Mouse (Mus musculus) retina, postnatal 1 day (tissue): ENCODE data around the gene Cope.

Experiments
- DNase-seq: peaks from one replicate; pipeline ENCODE4 v3.0.0-alpha.2; 2012

Cope gene

DNA sequence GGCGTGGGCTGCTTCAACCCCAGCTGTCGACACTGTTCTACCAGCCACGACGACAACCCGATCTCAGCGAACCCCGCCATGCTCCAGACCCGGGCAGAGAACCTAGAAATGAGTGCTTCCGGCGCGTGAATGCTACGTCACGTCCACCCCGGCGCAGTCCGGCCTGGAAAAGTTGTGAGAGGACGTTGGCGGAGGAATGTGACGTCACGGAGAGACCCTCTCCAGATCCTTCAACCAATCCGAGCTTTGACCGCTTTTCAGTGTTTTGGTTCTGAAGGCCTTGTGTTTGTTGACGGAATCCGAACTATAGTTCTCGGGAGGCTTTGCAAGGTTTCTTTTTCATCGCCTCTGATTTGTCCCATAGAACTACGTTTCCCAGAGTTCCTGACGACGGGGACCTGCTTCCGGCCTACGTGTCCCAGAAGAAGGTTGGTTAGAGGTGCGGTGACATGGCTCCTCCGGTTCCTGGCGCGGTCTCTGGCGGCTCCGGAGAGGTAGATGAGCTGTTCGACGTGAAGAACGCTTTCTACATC, at the start of gene Cope, which contains the start of gene Ddx49:
TSS of gene Cope (plus strand) at position 161 of the 533 bp plus-strand sequence.
TSS of gene Ddx49 (minus strand) at position 132 of the 533 bp plus-strand sequence.
- DNase-seq = peak; percentile 96

- no peak for DNase-seq
Measured at GRCm38 (mm10) chr8:70254628-70255027, 47.7 kb upstream of the Cope start.

DNA sequence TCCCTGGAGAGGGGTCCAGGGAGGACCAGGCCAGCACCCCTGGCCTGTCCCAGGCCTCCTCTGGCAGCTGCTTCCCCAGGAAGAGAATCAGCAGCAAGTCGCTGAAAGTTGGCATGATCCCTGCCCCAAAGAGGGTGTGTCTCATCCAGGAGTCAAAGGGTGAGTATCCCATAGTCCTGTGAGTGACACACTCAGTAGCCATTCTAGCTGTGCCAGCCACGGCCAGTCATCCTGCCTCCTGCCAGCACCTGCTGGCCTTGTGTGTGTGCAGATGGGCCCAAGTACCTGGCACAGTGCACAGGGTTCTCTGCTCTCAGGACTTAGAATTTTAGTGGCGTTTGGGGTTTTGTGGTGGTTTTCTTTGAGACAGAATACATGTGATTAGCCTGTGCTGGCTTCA, 44.9 kb upstream of the Cope start:
- DNase-seq = no peak

GRCm38 (mm10) chr8:70258600-70258999, 43.7 kb upstream of the Cope start:
- no peak for DNase-seq

- DNase-seq = no peak
Measured at GRCm38 (mm10) chr8:70259043-70259442, 43.3 kb upstream of the Cope start.

DNA sequence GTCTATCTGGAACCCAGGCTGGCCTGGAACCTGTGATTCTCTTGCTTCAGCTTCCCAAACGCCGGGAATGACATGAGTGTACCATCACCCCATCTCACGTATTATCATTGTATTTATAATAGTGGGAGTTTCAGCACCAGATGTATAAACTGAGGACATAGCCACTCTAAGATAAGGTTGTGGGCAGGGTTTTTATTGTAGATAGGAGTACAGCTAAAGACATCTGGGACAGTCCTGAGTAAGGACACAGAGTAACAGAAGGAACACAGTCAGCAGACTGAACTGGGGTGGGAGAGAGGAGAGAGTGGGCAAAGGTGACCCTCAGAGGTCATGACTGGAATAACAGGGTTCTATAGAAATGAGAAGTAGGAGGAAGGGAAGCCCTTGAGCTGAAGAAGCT, 34.6 kb upstream of the Cope start:
- no peak for DNase-seq

GRCm38 (mm10) chr8:70268311-70268710, 34.0 kb upstream of the Cope start:
- DNase-seq = no peak

- DNase-seq = peak; percentile 54
Measured at GRCm38 (mm10) chr8:70268799-70269565, 33.3 kb upstream of the Cope start.

DNA sequence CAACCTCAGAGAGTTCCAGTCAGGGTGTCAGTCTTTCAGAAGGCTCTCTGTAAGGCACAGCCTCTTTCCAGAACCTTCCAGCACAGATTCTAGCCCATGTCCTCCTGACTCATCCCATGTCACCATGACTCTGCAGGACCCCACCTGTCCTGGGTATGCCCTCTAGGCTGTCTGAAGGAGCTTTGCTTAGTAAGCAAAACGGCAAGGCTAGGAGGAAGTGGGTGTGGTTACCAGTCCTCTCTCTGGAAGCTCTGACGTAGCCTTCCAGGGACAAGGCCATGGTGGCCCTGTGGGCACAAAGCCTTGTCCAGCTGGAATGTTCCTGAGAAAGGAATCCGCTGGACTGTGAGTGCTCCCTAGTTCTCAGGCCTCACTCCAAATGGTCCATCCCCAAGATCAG, 29.4 kb upstream of the Cope start:
- no peak for DNase-seq

DNA sequence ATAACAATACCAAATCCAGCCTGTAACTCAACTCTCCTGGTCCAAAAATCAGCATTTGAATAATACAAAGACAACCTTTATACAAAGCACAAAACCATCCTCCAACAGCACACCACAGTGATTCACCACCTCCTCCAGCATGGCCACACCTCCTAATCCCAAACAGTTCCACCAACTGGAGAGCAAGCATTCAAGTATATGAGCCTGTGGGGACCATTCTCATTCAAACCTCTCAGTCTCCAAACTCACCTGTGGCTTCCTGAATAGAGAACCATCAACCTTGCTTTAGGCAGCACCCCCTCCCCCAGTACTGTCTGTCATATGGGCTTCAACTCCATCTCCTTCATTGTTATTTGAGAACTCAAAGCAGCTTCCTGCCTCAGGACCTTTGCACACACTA, 28.0 kb upstream of the Cope start:
- no peak for DNase-seq

DNA sequence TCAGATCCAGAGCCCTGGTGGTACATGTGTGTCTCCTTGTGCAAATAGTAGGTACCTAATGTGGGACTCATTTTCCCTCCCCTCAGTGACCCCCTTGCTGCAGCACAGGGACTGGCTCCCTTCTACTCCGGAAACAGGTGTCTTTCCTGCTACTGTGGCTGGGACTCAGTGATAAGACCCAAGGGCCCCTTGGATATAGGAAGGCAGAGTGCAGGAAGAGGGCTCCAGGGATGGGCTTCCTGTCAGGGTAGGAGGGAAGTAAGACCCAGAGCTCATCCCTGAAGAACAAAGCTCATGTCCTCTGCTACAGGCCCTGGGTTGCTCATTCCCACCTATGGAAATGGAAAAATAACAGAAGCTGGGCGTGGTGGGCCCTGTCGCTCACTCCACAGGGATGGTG, 25.8 kb upstream of the Cope start:
- no peak for DNase-seq

DNA sequence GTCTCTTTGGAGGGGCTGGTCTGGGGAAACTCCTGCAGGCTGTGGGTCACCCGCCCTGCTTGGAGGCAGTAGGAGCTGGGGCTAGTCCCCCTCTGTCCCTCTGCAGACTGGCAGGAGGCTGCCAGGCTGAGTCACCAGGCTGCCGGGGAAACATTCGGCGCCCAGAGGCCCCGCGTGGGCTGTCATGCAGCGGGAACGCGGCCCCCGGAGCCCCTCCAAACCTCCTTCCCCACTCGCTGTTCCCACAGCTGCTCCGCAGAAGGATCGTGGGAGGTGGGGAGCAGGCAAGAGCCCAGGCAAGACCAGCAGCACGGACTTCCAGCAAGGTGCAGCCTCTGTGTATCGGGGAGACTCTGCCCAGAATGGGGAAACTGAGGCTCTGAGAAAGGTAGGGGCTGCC, 24.1 kb upstream of the Cope start:
- DNase-seq = no peak

DNA sequence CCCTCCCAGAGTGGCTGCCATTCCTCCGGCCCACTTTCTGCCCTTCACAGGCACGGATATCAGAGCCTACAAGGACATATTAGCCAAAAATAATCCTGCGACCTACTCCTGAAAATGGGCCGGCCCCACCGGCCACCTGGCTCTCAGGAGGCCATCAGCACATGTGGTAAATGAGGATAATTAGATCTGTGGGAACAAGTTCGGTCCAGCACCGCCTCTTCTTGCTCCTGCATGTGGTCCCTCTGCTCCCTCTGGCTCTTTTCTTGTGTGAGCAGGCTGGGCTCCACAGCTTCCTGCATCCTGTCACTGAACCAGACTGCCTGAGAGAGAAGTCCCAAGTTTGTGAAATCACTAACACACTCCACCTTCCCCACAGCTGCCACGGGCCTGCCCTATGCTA, 23.1 kb upstream of the Cope start:
- no peak for DNase-seq

DNA sequence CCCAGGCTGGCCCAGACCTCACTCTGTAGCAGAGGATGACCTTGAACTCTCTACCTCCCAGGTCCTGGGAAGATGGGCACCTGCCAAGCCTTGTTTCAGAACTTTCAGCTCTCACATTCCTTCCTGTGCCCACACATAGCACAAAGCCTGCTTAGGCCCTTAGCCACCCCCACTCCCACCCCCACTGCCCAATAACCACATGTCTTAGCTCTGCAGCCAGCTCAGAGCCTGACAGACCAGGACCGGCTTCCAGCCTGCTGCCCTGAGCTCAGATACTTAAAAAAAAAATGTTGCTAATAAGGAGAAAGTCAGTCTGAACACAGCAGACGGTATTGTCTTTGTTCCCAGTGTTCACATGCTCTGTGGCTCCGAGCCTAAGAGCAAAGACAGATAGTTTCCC, 21.3 kb upstream of the Cope start:
- no peak for DNase-seq

DNA sequence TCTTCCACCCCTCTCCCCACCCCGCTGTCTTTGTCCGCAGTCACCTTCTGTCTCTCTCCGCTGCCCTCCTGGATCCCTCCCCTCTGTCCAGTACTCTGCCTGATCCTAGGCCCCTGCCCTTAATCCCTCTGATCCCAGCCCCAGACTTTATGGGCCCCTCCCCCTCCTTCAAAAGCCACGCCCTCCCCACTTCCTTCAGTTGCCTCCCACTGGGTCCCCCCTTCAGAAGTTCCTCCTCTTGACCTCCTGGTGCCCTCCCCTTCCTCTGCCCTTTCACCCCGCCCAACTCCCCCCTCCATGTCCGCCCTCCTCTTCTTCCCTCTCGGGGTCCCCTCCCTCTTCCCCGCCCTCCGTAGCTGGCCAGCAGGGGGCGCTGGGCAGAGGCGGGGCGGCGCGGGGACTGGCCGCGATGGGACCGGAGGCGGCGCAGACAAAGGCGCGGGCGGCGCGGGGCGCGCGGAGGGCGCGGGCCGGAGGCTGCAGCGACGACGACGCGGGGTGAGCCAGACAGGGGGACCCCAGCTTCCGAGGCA, 19.6 kb upstream of the Cope start, which contains the start of gene Homer3:
TSS of gene Homer3 (plus strand) at position 225 of the 533 bp plus-strand sequence.
- DNase-seq = peak; percentile 98

GRCm38 (mm10) chr8:70283136-70284077, 18.9 kb upstream of the Cope start:
- DNase-seq = peak; percentile 32

- DNase-seq = peak; percentile 28
Measured at GRCm38 (mm10) chr8:70284421-70284820, 17.9 kb upstream of the Cope start.

- DNase-seq = no peak
Measured at GRCm38 (mm10) chr8:70285304-70285703, 17.0 kb upstream of the Cope start.

- no peak for DNase-seq
Measured at GRCm38 (mm10) chr8:70286737-70287136, 15.6 kb upstream of the Cope start.

- DNase-seq = no peak
Measured at GRCm38 (mm10) chr8:70293988-70294405, 8.3 kb upstream of the Cope start.

GRCm38 (mm10) chr8:70300881-70301280, 1.4 kb upstream of the Cope start:
- DNase-seq = no peak

GRCm38 (mm10) chr8:70302901-70303300, 583 bp downstream of the Cope start:
- no peak for DNase-seq

GRCm38 (mm10) chr8:70309311-70309710, 7.0 kb downstream of the Cope start:
- peak; percentile 62 for DNase-seq
